ENCODE assay signal across 9 mouse cellular contexts in the genomic region with DNA sequence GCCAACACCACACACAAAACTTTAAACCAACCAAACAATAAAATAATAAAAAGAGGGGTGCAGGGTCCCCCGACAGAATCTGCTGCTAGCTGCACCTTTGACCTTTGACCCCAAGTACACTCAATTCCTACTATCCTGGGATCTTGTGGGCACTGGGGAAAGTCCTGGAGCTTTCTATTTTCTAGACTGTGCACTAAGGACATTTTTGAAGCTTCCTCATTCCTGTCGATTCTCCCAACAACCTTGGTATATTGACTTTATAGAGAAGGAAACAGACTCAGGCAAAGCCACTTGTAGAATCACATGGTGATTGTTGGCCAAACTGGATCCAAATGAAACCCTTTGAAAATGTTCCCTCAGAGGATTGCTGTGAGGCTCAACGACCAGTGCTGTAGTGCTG. TPM values are rescaled to one million over a fixed set of nuclear protein-coding genes. Genes with fewer than 3 reads are reported as not detected.
DNase-seq lines count a peak whose midpoint lies in the region; ATAC-seq and TF ChIP-seq lines count a peak whose summit lies in the region.
"Had no signal": no experiment of that assay in that cellular context is flagged by ENCODE, and none has a peak within 500 bp of the region (broad histone marks: within the 10 kb centered on the region; RNA-seq: fewer than 3 reads in every experiment).

No protein-coding gene starts in this region.

- no peak for TF ChIP-seq CTCF in E14TG2a.4 (conservative IDR thresholded peaks at IDR 0.05; ENCODE audit: low read length)
- TF ChIP-seq CTCF in liver, postnatal 0 days (IDR thresholded peaks at IDR 0.05; ENCODE audit: low read depth) = no peak

- 73% methylated on average over 3 of the region's 3 CpGs for WGBS in heart, embryonic 12.5 days
- WGBS in forebrain, embryonic 14.5 days = 70% methylated on average over 3 of the region's 3 CpGs
- WGBS in liver, postnatal 0 days (ENCODE audit: insufficient replicate concordance) = 37% methylated on average over 3 of the region's 3 CpGs

- no peaks in the 10 kb centered on the region for H3K27me3 ChIP-seq in heart, embryonic 12.5 days (replicated peaks)
- H3K27me3 ChIP-seq in E14TG2a.4 (ENCODE audit: insufficient read depth, low read length) = no peaks in the 10 kb centered on the region
- no peaks in the 10 kb centered on the region for H3K27me3 ChIP-seq in forebrain, embryonic 14.5 days (replicated peaks; ENCODE audit: control insufficient read depth, insufficient read depth, low read length)
- no peaks in the 10 kb centered on the region for H3K27me3 ChIP-seq in liver, postnatal 0 days (ENCODE audit: insufficient read depth, low read length)
- H3K27me3 ChIP-seq: Patski had no signal

- DNase-seq in heart, adult 18-20 months = no peak
- DNase-seq in forebrain, embryonic 14.5 days (ENCODE audit: low spot score) = no peak
- DNase-seq in liver, postnatal 0 days = no peak
- DNase-seq in right cerebral cortex, postnatal 10 days (ENCODE audit: low spot score in 2 of 2) = no peak
- DNase-seq in adrenal gland, postnatal 10 days = no peak
- no peak for DNase-seq in spleen, adult 18-20 months

- peak overlapping the region; percentile 88 for H3K4me3 ChIP-seq in heart, embryonic 12.5 days
- peak overlapping the region; percentile 88 for H3K4me3 ChIP-seq in E14TG2a.4 (replicated peaks; ENCODE audit: low read length)
- peak overlapping the region; percentile 70 for H3K4me3 ChIP-seq in forebrain, embryonic 14.5 days (ENCODE audit: low read depth, low read length)
- peak overlapping the region; percentile 76 for H3K4me3 ChIP-seq in liver, postnatal 0 days (ENCODE audit: low read depth, low read length)

- peak overlapping the region; percentile 99 for H3K27ac ChIP-seq in heart, embryonic 12.5 days (ENCODE audit: poor library complexity, severe bottlenecking)
- H3K27ac ChIP-seq in forebrain, embryonic 14.5 days (ENCODE audit: low read depth, low read length) = peak overlapping the region; percentile 99
- peak overlapping the region; percentile 98 for H3K27ac ChIP-seq in liver, postnatal 0 days (ENCODE audit: low read depth)

- no peaks in the 10 kb centered on the region for H3K9me3 ChIP-seq in heart, embryonic 12.5 days (replicated peaks)
- H3K9me3 ChIP-seq in E14TG2a.4 (ENCODE audit: low read length) = peaks cover 5% of the 10 kb centered on the region
- no peaks in the 10 kb centered on the region for H3K9me3 ChIP-seq in forebrain, embryonic 14.5 days (replicated peaks; ENCODE audit: control insufficient read depth, low read length)
- H3K9me3 ChIP-seq in liver, postnatal 0 days (ENCODE audit: low read length) = no peaks in the 10 kb centered on the region

- peak overlapping the region; percentile 76 for H3K9ac ChIP-seq in heart, embryonic 12.5 days
- H3K9ac ChIP-seq in forebrain, embryonic 14.5 days (ENCODE audit: low read length) = peak overlapping the region; percentile 70
- H3K9ac ChIP-seq in liver, postnatal 0 days (replicated peaks) = peak overlapping the region; percentile 85

- no peak for TF ChIP-seq EP300 in liver, postnatal 0 days (IDR thresholded peaks at IDR 0.05; ENCODE audit: low read depth)

- no peak for ATAC-seq in heart, embryonic 12.5 days (ENCODE audit: insufficient number of reproducible peaks, low FRiP score)
- no peak for ATAC-seq in forebrain, embryonic 14.5 days
- no peak for ATAC-seq in liver, postnatal 0 days

- H3K4me2 ChIP-seq in heart, embryonic 12.5 days = peak overlapping the region; percentile 65
- H3K4me2 ChIP-seq in forebrain, embryonic 14.5 days (ENCODE audit: low read length) = peak overlapping the region; percentile 59
- H3K4me2 ChIP-seq in liver, postnatal 0 days (ENCODE audit: low read depth, low read length) = peak overlapping the region; percentile 94

- peaks cover 33% of the 10 kb centered on the region for H3K36me3 ChIP-seq in heart, embryonic 12.5 days
- peaks cover 20% of the 10 kb centered on the region for H3K36me3 ChIP-seq in E14TG2a.4 (ENCODE audit: insufficient read depth, low read length)
- peaks cover 19% of the 10 kb centered on the region for H3K36me3 ChIP-seq in forebrain, embryonic 14.5 days (ENCODE audit: control insufficient read depth, insufficient read depth, low read length)
- peaks cover 21% of the 10 kb centered on the region for H3K36me3 ChIP-seq in liver, postnatal 0 days (replicated peaks; ENCODE audit: insufficient read depth, low read length)

- peaks cover 11% of the 10 kb centered on the region for H3K4me1 ChIP-seq in heart, embryonic 12.5 days (replicated peaks)
- peaks cover 58% of the 10 kb centered on the region for H3K4me1 ChIP-seq in E14TG2a.4 (replicated peaks; ENCODE audit: low read depth, low read length)
- H3K4me1 ChIP-seq in forebrain, embryonic 14.5 days (ENCODE audit: control insufficient read depth, insufficient read depth, low read length) = peaks cover 6% of the 10 kb centered on the region
- peaks cover 18% of the 10 kb centered on the region for H3K4me1 ChIP-seq in liver, postnatal 0 days (ENCODE audit: insufficient read depth)

RNA-seq across cellular contexts. Expression of gene Gm44973, which starts 0.8 kb away (rescaled TPM):
- not detected in 2 replicates for polyA plus RNA-seq in heart, embryonic 12.5 days (2016; fragmentation: Nextera tagmentation; extraction: Ambion mirVana)
- total RNA-seq in heart, adult 18-20 months (2021) = not detected
- 0.59 and 1.9 TPM in 2 replicates for polyA plus RNA-seq in forebrain, embryonic 14.5 days (2014; fragmentation: Nextera tagmentation; extraction: Ambion mirVana)
- 1.8 and 2.1 TPM in 2 replicates for polyA plus RNA-seq in liver, postnatal 0 days (2015; fragmentation: Nextera tagmentation; extraction: Ambion mirVana)
- total RNA-seq in adrenal gland, postnatal 10 days (2021) = not detected

RNA-seq across cellular contexts. Expression of gene Fiz1, which starts 1.6 kb away (rescaled TPM):
- 28.9 and 31.2 TPM in 2 replicates for polyA plus RNA-seq in heart, embryonic 12.5 days (2016; fragmentation: Nextera tagmentation; extraction: Ambion mirVana)
- 10 to 100 TPM; 16.2 to 17.0 TPM for total RNA-seq in heart, adult 18-20 months (2021)
- polyA plus RNA-seq in forebrain, embryonic 14.5 days (2014; fragmentation: Nextera tagmentation; extraction: Ambion mirVana) = 34.3 and 42.8 TPM in 2 replicates
- 9.6 and 10.1 TPM in 2 replicates for polyA plus RNA-seq in liver, postnatal 0 days (2015; fragmentation: Nextera tagmentation; extraction: Ambion mirVana)
- total RNA-seq in adrenal gland, postnatal 10 days (2021) = 10 to 100 TPM; 24.4 to 27.7 TPM

RNA-seq across cellular contexts. Expression of gene Zfp524, which starts 1.8 kb away (rescaled TPM):
- 9.8 and 10.4 TPM in 2 replicates for polyA plus RNA-seq in heart, embryonic 12.5 days (2016; fragmentation: Nextera tagmentation; extraction: Ambion mirVana)
- total RNA-seq in heart, adult 18-20 months (2021) = 10 to 100 TPM in 1 of 2 experiments, 1 to 10 TPM in 1; 9.2 to 11.8 TPM
- polyA plus RNA-seq in forebrain, embryonic 14.5 days (2014; fragmentation: Nextera tagmentation; extraction: Ambion mirVana) = 11.3 and 13.5 TPM in 2 replicates
- polyA plus RNA-seq in liver, postnatal 0 days (2015; fragmentation: Nextera tagmentation; extraction: Ambion mirVana) = 9.1 and 10.4 TPM in 2 replicates
- 10 to 100 TPM; 12.6 to 13.2 TPM for total RNA-seq in adrenal gland, postnatal 10 days (2021)

RNA-seq across cellular contexts. Expression of gene Zfp865, which starts 4.1 kb away (rescaled TPM):
- polyA plus RNA-seq in heart, embryonic 12.5 days (2016; fragmentation: Nextera tagmentation; extraction: Ambion mirVana) = 5.1 and 5.4 TPM in 2 replicates
- 10 to 100 TPM; 11.5 to 14.0 TPM for total RNA-seq in heart, adult 18-20 months (2021)
- 5.4 and 5.9 TPM in 2 replicates for polyA plus RNA-seq in forebrain, embryonic 14.5 days (2014; fragmentation: Nextera tagmentation; extraction: Ambion mirVana)
- 1.2 and 1.3 TPM in 2 replicates for polyA plus RNA-seq in liver, postnatal 0 days (2015; fragmentation: Nextera tagmentation; extraction: Ambion mirVana)
- total RNA-seq in adrenal gland, postnatal 10 days (2021) = 10 to 100 TPM; 22.9 to 30.0 TPM

RNA-seq across cellular contexts. Expression of gene Ccdc106, which starts 4.3 kb away (rescaled TPM):
- polyA plus RNA-seq in heart, embryonic 12.5 days (2016; fragmentation: Nextera tagmentation; extraction: Ambion mirVana) = 1.5 and 1.7 TPM in 2 replicates
- under 1 TPM in 1 of 2 experiments, not detected in 1; 0.20 TPM for total RNA-seq in heart, adult 18-20 months (2021)
- polyA plus RNA-seq in forebrain, embryonic 14.5 days (2014; fragmentation: Nextera tagmentation; extraction: Ambion mirVana) = 36.1 and 45.5 TPM in 2 replicates
- 0.12 TPM in 1 of 2 replicates, not detected in the other for polyA plus RNA-seq in liver, postnatal 0 days (2015; fragmentation: Nextera tagmentation; extraction: Ambion mirVana)
- total RNA-seq in adrenal gland, postnatal 10 days (2021) = 1 to 10 TPM; 2.1 to 2.6 TPM
